Mouse (Mus musculus) urinary bladder, adult 2 months (tissue): ENCODE results near the gene S1pr1. TPM values are rescaled to one million over a fixed set of nuclear protein-coding genes. Genes with fewer than 3 reads are reported as not detected.

ENCODE experiments used
- DNase-seq: peaks from one replicate; pipeline ENCODE4 v3.0.0; 2022; ENCODE audit warnings: low spot score
- polyA plus RNA-seq: library from polyadenylated mRNA; depleted of rRNA; stranded (reverse); fragments of >200 nt; gene quantifications from 2 replicates; pipeline ENCODE4 v1.2.3, GENCODE M21; 2012

The S1pr1 gene
- polyA plus RNA-seq, 1 experiment = 18.3 TPM

- no peak for DNase-seq
These were observed 2.7 kb downstream of the S1pr1 start for GRCm38 (mm10) chr3:115711924-115712807.

DNA sequence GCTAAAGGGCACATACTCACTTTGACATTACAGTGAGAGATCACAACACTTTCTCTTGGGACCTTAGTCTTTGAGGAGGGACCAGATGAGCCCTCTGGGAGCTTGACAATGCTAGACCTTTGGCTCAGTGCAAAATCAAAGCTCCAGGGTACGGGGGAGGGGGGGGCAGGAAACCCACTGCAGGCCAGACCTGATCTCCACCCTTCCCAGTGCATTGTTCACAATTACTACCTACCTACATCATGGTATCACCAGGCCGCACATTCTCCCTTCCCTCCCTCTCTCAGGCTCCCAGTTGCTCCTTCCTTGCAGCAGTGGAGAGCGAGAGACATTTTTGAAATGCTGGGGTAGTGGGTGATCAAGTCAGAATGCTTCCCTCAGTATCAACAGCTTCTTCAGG is 3.5 kb downstream of the S1pr1 start:
- DNase-seq = no peak

DNA sequence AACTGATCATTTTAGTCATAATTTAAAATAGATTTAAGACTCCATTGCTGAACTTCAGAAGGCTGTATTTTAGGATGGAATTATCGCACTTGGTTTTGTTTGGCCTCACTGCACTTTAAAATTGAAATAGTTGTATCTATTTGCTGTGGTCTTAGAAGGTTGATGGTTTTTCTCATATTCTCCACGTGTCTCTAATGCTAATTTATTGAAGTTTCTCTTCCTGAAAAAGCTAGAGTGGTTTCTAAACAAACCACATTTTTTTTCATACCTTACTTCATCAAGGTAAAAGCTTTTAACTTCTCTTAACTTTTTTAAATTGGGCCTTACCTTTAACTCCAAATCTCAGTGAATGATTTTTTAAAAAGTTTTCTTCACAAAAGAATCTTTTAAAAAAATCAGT is 4.8 kb downstream of the S1pr1 start:
- no peak for DNase-seq

DNA sequence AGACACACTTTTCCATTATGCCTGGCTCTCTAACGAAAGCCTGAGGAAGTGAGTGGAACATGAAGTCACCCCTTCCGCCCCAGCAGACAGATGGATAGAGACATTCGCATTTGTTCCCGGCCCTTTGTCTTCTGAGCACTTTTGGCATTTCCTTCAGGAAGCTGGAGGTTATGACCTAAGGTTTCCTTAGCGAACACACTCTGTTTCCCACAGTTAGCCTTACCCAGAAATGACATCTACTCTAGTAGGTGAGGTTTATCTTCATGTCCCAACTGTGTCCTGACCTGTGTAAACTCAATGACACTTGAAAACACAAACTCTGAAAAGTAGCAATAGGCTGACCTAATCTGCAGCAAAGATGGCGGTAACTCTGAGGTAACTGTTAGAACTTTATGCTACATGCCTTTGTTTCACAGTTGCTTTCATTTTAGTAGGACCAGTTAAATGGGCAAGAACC is 5.7 kb downstream of the S1pr1 start:
- no peak for DNase-seq

GRCm38 (mm10) chr3:115706736-115707135 is 8.1 kb downstream of the S1pr1 start:
- DNase-seq = no peak

- DNase-seq = no peak
These were observed 10.5 kb downstream of the S1pr1 start for GRCm38 (mm10) chr3:115704254-115704908.

- no peak for DNase-seq
These were observed 11.2 kb downstream of the S1pr1 start for GRCm38 (mm10) chr3:115703720-115704119.

GRCm38 (mm10) chr3:115702089-115702488 is 12.8 kb downstream of the S1pr1 start:
- no peak for DNase-seq

DNA sequence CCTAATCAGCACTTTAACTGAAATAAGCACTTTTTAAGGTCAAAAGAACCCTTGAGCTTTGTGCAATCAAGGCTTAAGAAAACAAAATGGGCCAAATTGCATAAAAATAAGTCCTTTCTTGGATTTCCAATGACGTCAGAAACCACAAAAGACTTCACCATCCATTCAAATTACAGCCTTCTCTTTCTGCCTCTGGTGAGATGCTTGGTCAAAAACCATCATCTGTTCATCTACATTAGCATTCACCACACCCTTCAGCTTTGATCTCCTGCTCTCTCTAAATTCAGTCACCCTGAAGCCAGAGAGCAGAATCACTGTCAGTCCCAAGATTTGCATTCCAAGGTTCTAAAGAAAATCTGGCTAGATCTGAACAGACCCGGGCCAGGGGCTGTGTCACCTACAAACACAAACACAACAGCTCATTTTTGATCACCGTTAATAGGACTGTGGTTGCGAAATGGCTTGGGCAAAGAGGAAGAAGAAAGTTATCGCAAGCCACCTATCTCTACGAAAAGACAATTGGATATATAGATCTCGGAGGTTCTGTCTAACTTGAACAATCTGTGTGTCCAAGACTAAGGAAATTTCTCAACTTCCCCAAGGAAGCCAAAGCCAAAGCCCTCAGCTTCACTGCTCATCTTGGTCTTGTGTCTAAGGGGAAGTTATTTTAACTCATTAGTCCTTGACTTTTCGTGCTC is 19.5 kb downstream of the S1pr1 start:
- no peak for DNase-seq

- no peak for DNase-seq
These were observed 20.7 kb downstream of the S1pr1 start for GRCm38 (mm10) chr3:115694168-115694567.

DNA sequence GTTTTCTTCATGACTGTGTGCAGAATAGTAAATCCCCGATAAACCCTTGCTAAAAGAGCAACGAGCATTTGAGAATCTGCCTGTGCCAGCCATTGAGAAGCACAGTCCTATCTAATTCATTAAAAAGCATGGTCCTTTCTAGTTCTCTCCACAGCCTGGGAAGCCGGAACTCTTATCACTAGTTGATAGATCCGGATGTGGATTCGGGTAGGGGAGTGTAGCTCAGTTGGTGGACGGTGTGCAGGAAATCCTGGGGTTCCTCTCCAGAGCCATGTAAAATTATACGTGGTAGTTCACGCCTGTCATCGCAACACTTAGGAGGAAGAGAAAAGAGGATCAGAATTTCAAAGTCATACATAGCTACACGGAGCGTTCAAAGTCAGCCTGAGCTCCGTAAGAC is 21.5 kb downstream of the S1pr1 start:
- DNase-seq = no peak

DNA sequence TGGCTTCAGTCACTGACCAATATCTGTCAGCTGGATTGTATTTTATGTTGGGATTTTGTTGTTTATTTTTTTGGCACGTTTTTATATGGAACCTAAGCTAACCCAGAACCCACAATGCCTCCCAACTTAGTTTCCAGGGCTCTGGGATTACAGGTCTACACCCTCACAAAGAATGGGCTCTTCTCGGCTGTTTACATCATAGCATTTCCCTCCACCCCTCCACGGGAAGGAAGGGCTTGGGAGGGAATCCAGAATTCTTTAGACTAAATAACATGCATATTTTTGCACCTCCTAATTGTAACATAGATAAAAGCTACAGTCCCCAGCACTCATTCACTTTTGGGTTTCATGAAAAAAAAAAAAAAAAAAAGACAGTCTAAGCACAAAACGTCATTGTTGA is 22.0 kb downstream of the S1pr1 start:
- no peak for DNase-seq

GRCm38 (mm10) chr3:115692384-115692783 is 22.5 kb downstream of the S1pr1 start:
- no peak for DNase-seq

GRCm38 (mm10) chr3:115689920-115690319 is 25.0 kb downstream of the S1pr1 start:
- DNase-seq = no peak

DNA sequence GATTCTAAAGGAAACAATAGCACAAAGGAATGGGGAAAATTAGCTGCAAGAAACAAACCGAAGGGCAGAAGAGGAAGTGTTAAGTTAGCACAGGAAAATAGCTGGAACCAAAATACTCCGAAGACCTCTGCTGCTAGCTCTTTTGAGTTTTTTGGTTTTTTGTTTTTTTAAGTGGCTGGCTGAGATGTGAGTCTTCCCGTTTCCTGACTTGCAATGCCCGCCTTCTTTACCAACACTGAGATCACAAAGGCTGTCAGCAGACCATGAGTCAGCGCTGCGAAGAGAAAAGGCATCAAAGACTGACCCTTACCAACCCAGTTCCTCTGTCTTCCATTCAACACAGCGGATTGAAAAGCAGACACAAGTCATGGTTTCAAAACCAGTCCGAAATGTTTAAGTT is 25.5 kb downstream of the S1pr1 start:
- no peak for DNase-seq

DNA sequence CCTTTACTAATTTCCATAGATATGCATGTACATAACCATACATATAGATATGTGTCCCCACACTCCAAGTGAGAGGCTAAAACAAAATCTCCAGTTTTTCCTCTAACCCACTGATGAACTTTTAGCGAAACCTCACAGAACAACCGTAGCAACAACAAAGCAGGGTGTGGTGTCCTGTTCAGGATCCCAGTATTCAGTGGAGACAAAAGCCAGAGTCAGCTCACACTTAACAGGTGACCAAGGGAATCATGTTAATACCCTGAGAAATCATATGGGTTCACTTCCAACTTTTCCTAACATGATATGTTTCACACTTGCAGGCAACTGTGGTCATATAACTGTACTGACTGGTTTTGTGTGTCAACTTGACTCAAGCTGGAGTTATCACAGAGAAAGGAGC is 27.1 kb downstream of the S1pr1 start:
- DNase-seq = no peak

DNA sequence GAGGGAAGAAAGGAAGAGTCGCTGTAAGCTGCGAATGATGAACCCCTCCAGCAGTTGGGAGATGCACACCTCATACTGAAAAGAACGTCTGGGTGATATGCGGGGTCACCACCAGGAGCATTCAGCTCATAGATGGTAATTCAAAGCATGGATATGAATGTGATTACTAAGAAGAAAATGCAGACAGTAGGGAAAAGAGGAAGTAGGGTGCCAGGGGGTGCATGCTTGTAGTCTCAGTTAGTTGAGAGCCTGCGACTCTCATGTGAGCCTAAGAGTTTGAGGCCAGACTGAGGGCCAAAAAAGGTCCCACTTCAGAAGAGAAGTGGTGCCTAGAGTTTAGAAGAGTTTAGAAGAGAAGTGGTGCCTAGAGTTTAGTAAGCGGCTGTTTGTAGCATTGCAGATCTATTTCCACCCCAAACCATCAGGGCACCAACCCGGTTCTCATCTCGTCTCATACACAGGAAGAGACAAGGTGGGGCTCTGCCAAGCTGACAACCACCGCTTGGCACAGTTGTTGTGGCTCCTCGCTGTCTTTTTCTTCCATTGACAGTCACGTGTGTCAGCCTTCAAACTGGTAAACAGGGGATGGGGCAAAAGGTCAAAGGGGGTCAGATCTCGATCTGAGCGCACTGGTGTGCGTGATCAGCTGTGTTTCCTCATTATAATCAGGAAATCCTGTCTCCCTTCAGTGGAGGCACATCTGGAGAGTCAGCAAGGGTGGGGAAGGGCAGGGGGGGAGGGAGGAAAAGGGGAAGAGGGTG is 32.4 kb downstream of the S1pr1 start:
- no peak for DNase-seq

- DNase-seq = no peak
These were observed 33.7 kb downstream of the S1pr1 start for GRCm38 (mm10) chr3:115681184-115681583.

DNA sequence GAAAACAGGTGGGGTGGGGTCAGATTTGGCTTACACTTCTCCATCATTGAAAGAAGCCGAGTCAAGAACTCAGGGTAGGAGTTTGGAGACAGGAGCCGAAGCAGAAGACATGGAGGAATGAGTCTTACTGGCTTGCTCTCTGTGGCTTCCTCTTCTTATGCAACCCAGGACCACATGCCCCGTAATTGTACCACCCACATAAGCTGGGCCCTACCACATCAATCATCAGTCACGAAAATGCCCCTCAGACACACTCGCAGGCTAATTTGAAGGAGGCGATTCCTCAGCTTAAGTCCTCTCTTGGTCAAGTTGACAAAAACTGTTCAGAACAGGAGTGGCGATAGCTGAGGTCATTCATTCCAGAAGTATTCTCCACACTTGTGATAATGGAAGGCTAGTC is 35.9 kb downstream of the S1pr1 start:
- no peak for DNase-seq

- no peak for DNase-seq
These were observed 39.0 kb downstream of the S1pr1 start for GRCm38 (mm10) chr3:115675546-115676535.

- DNase-seq = no peak
These were observed 40.2 kb downstream of the S1pr1 start for GRCm38 (mm10) chr3:115674665-115675064.
